Mouse (Mus musculus) neural tube, embryonic 14.5 days (tissue): ENCODE measurements around the gene Siah3. TPM values are rescaled to one million over a fixed set of nuclear protein-coding genes. Genes with fewer than 3 reads are reported as not detected.

Experiments
- ATAC-seq: fragments of 200-750 bp; cut with Nextera tagmentation; 2 replicates; pipeline ENCODE4 v1.8.0; 2017; ENCODE audit warnings: low read depth, mild to moderate bottlenecking, moderate TSS enrichment, moderate library complexity
- H3K27ac ChIP-seq: fragments of 300-500 bp; sonication (generic); 2 replicates; pipeline ENCODE4 v1.5.1; 2014; ENCODE audit warnings: low read depth, mild to moderate bottlenecking, control low read depth, low read length, moderate library complexity, mixed read lengths
- H3K27me3 ChIP-seq: fragments of 300-500 bp; sonication (generic); 2 replicates; pipeline ENCODE4 v1.6.1; 2014; ENCODE audit warnings: low read length; ENCODE audit not compliant: control insufficient read depth, insufficient read depth
- H3K36me3 ChIP-seq: fragments of 300-500 bp; sonication (generic); 2 replicates; pipeline ENCODE4 v1.6.1; 2014; ENCODE audit warnings: low read length, mixed read lengths; ENCODE audit not compliant: control insufficient read depth, insufficient read depth
- H3K4me1 ChIP-seq: fragments of 300-500 bp; sonication (generic); 2 replicates; pipeline ENCODE4 v1.6.1; 2014; ENCODE audit warnings: low read length; ENCODE audit not compliant: control insufficient read depth, insufficient read depth
- H3K4me2 ChIP-seq: fragments of 300-500 bp; sonication (generic); 2 replicates; pipeline ENCODE4 v1.6.1; 2014; ENCODE audit warnings: mild to moderate bottlenecking, low read depth, low read length, control low read depth
- H3K4me3 ChIP-seq: fragments of 300-500 bp; sonication (generic); 2 replicates; pipeline ENCODE4 v1.5.1; 2014; ENCODE audit warnings: low read depth, low read length, control low read depth, mixed read lengths
- H3K9ac ChIP-seq: fragments of 300-500 bp; sonication (generic); replicated peaks from 2 replicates; pipeline ENCODE4 v1.6.1; 2014; ENCODE audit warnings: low read depth, mild to moderate bottlenecking, control low read depth, low read length, mixed read lengths
- H3K9me3 ChIP-seq: fragments of 300-500 bp; sonication (generic); 2 replicates; pipeline ENCODE4 v1.6.1; 2016; ENCODE audit warnings: low read length; ENCODE audit not compliant: control insufficient read depth
- WGBS: fragments of 180-500 bp; shearing (Covaris S2); extraction: QIAGEN DNeasy Blood & Tissue Kit; methylation state at CpG from one replicate; pipeline ENCODE4 v1.1.7; 2014; 5-methylcytosine and 5-hydroxymethylcytosine counted together
- polyA plus RNA-seq: library from polyadenylated mRNA; unstranded; fragments of >200 nt; fragmentation: Nextera tagmentation; extraction: Ambion mirVana; gene quantifications from 2 replicates; pipeline ENCODE4 v1.2.1, GENCODE M21; 2014

Gene Siah3
- polyA plus RNA-seq = 11.1 and 11.8 TPM in 2 replicates

DNA sequence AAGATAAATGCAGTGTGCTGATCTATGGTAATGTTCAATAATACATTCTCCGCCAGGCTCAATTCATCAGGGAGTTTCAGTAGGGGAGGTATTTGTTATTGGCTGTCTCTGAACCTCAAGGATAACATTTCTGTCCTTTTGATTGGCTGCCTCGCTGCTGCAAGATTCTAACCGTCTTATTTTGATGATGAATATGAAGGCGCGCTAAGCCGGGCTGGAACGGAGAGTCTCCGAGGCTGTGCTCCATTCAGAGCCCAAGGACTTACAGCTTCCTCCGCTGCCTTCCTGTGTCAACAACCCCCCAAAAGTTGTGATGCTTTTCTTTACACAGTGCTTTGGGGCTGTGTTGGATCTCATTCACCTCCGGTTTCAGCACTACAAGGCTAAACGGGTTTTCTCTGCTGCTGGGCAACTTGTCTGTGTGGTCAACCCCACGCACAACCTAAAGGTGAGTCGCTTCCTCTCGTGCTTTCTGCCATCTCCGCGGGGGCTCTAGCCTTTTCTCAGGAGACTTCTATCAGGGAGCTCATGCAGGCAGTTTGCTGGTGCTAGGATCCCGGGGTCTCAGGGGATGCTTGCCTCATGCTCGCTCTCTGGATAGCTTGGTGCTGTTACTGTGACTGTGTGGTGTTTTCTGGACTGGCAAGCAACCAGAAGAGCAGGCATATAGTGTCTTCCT, at the start of gene Siah3:
Gene Siah3, plus strand, starts transcription at position 240 of the 679 bp plus-strand sequence.
- Histone ChIP-seq H3K36me3 (no peaks in the 10 kb centered on the region), H3K27ac (peak within 1 kb of the TSS; percentile 80), H3K27me3 (no peaks in the 10 kb centered on the region), H3K4me2 (peak within 1 kb of the TSS; percentile 63), H3K9ac (peak within 1 kb of the TSS; percentile 67), H3K4me1 (peaks cover 24% of the 10 kb centered on the region), H3K4me3 (peak within 1 kb of the TSS; percentile 49), H3K9me3 (no peaks in the 10 kb centered on the region)
- ATAC-seq = peak; percentile 46
- WGBS = 7% methylated on average over 18 of the region's 18 CpGs

DNA sequence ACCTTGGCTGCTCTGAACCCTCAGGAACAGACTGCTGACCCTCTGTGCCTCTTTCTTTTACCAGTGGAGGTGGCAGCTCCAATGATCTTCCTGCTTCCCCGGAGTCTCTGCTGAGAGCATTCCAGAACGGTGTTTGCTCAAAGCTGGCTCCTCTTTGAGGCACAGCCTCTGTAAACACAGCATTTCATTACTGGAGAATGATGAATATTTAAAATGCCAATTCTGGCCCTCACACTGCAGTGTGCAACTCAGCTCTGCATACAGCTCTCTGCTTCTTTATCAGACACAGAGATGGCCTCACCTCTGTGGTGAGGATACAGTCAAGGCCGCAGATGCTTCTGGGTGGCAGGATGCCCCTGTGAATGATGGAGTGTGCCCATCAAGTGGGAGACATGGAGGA, 46.0 kb upstream of the Siah3 start:
- no peak for ATAC-seq
- no peak overlapping the region for H3K27ac ChIP-seq
- WGBS = 78% methylated on average over 3 of the region's 3 CpGs

DNA sequence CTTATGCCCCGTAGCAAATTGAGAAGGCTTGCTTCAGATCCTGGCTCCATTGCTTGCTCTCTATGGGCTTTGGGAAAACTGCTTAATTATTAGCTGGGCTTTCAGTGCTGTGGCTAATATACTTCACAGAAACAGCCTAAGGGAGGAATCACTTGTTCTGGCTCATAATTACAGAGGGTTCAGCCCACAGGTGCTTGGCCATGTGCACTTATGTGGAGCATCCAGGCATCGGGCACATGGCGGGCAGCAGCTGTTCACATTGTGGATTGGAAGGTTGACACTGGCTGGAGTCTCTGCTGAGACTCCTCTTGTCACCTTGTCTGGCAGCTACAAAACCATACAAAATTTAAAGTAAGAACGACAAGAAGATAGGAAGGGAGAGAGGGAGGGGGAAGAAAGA, 45.4 kb upstream of the Siah3 start:
- Histone ChIP-seq H3K36me3 (no peaks in the 10 kb centered on the region), H3K9me3 (no peaks in the 10 kb centered on the region), H3K27me3 (no peaks in the 10 kb centered on the region), H3K9ac (no peak overlapping the region), H3K4me1 (no peaks in the 10 kb centered on the region), H3K27ac (no peak overlapping the region), H3K4me2 (no peak overlapping the region), H3K4me3 (no peak overlapping the region)
- no peak for ATAC-seq
- 78% methylated on average over 4 of the region's 4 CpGs for WGBS

More for the DNA sequence above, 46.0 kb upstream of the Siah3 start:
- Histone ChIP-seq H3K4me3 (no peak overlapping the region), H3K9me3 (no peaks in the 10 kb centered on the region), H3K27me3 (no peaks in the 10 kb centered on the region), H3K4me2 (no peak overlapping the region), H3K9ac (no peak overlapping the region), H3K4me1 (no peaks in the 10 kb centered on the region), H3K36me3 (no peaks in the 10 kb centered on the region)

DNA sequence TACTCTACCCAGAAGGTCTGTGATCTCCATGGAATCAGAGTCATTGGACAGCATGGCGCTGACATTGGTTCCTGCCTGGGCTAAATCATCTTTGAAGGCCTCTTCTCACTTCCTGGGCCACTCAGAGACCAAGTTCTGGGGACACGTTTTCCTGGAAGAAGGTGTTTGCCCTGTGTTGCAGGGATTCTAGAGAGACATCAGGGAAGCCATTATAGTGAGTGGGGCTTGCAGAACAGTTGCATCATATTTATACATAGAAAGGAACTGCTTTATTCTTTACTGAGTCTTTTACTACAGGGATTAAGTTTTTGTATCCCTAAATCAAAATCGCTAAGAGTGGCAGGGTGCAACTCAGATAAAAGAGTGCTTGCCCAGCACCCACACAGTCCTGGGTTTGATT, 37.1 kb upstream of the Siah3 start:
- ATAC-seq = no peak
- H3K9ac ChIP-seq = no peak overlapping the region
- H3K4me3 ChIP-seq = no peak overlapping the region
- 84% methylated on average over 3 of the region's 3 CpGs for WGBS
- H3K27ac ChIP-seq = no peak overlapping the region
- H3K4me2 ChIP-seq = no peak overlapping the region
- no peaks in the 10 kb centered on the region for H3K36me3 ChIP-seq
- no peaks in the 10 kb centered on the region for H3K9me3 ChIP-seq
- H3K27me3 ChIP-seq = no peaks in the 10 kb centered on the region
- H3K4me1 ChIP-seq = no peaks in the 10 kb centered on the region

DNA sequence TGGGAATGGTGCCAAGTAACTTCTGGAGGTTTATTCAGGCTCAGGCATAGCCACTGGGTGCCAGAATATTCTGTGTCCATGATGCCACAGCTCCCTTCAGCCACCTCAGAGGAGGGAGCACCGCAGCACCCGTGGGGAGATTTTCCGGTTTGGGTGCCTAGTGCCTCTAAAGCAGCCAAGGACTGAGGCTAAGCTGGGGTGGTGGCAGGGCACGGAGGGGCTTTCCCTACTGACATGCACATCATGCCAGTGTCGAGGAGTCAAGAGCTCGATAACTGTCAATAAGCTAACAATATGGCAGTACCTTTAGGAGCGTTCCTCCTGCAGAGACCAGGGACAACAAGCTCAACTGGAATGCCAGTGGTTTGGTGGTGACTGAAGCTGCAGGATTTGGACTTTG, 35.9 kb upstream of the Siah3 start:
- Histone ChIP-seq H3K4me3 (no peak overlapping the region), H3K9ac (no peak overlapping the region), H3K27ac (no peak overlapping the region), H3K4me2 (no peak overlapping the region), H3K36me3 (no peaks in the 10 kb centered on the region), H3K4me1 (no peaks in the 10 kb centered on the region), H3K9me3 (no peaks in the 10 kb centered on the region), H3K27me3 (no peaks in the 10 kb centered on the region)
- WGBS = 94% methylated on average over 7 of the region's 7 CpGs
- no peak for ATAC-seq

DNA sequence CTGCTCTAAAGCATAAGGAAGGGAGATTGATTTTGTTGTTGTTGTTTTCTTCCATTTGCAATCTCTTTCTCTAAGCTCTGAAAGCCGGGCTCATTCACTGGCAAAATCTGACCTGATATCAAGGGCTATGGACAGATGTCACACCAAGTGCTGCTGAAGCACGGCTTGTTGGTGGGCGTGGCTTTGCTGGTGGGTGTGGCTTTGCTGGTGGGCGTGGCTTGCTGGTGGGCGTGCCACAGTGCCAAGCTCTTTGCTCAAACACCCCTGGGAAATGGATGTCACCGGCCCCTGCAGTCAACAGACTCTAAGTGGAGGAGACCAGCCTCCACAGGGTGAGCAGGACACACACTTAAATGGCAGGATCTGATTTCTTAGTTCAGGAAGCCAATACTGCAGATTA, 35.0 kb upstream of the Siah3 start:
- Histone ChIP-seq H3K4me3 (no peak overlapping the region), H3K4me1 (no peaks in the 10 kb centered on the region), H3K4me2 (no peak overlapping the region), H3K9ac (no peak overlapping the region), H3K27me3 (no peaks in the 10 kb centered on the region), H3K27ac (no peak overlapping the region), H3K36me3 (no peaks in the 10 kb centered on the region), H3K9me3 (no peaks in the 10 kb centered on the region)
- no peak for ATAC-seq
- WGBS = 70% methylated on average over 6 of the region's 6 CpGs

DNA sequence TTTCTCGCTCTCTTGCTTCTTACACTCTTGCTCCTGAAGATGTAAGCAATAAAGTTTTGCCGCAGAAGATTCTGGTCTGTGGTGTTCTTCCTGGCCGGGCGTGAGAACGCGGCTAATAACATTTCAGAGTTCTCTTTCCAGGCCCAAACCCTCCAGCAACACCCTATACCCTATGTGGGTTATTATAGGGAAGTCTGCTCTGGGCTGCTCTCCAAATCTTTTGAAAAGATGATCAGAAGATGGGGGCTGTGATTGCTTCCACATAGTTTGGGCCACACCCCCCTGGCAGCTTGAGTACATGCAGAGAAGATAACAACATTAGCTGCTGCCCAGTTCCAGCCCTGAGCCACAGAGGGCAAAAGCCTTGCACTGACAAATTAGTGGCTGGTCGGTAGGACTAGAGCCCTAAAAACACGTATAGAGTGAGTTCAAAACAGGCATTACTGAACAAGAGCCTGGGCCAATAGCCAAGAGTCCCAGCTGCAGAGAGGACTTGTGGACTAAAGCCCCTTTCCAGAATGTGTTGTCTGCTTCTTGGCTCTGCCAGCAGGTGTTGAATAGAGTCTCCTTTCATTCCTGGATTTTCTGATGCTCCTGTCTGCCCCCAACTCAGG, 24.5 kb upstream of the Siah3 start:
- H3K36me3 ChIP-seq = no peaks in the 10 kb centered on the region
- H3K4me2 ChIP-seq = no peak overlapping the region
- no peaks in the 10 kb centered on the region for H3K4me1 ChIP-seq
- no peak overlapping the region for H3K27ac ChIP-seq
- WGBS = 89% methylated on average over 7 of the region's 8 CpGs
- no peaks in the 10 kb centered on the region for H3K9me3 ChIP-seq
- peak; percentile 51; the same call in 1 of the 2 replicates for ATAC-seq
- H3K9ac ChIP-seq = no peak overlapping the region
- H3K4me3 ChIP-seq = no peak overlapping the region
- H3K27me3 ChIP-seq = no peaks in the 10 kb centered on the region

DNA sequence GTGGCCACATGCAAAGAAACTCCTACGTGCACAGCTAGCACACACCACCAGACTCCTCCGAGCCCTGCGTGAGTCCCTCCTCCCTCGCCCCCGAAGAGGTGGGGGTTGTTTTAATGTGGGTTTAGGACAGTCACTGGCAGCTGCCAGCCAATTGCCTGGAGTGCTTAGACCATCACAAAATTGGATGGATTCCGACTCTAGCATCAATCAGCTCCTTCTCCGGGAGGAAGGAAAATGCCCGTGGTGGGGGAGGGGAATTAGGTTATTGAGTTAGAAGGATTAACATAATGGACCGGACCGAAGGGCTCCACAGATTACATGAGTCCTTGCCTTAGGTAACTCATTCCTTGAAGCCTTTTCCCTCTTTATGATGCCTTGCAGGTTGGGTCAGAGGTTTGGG, 22.9 kb upstream of the Siah3 start:
- 49% methylated on average over 10 of the region's 10 CpGs for WGBS
- no peak overlapping the region for H3K9ac ChIP-seq
- H3K4me2 ChIP-seq = no peak overlapping the region
- no peaks in the 10 kb centered on the region for H3K27me3 ChIP-seq
- H3K27ac ChIP-seq = no peak overlapping the region
- ATAC-seq = peak; percentile 54; the same call in 1 of the 2 replicates
- H3K36me3 ChIP-seq = no peaks in the 10 kb centered on the region
- no peaks in the 10 kb centered on the region for H3K9me3 ChIP-seq
- no peak overlapping the region for H3K4me3 ChIP-seq
- H3K4me1 ChIP-seq = no peaks in the 10 kb centered on the region

DNA sequence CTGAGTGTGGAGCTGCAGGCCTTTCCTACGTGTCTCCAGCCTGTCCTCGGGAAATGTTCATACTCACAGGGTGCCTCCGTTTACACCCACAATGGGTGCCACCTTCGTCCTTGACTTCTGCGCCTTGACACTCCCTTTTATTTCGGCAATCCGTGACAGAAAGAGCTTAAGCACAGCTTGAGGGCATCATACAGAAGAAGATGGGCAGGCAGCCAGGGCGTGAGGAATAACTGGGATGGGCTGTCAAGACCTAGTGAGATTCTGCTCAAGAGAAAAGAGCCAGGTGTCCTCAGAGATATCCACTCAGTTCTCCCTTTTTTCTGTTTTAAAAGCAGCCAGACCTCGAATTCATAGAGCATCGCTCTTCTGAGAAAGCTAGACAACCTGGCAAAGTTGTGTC, 21.2 kb upstream of the Siah3 start:
- 73% methylated on average over 10 of the region's 10 CpGs for WGBS
- H3K36me3 ChIP-seq = no peaks in the 10 kb centered on the region
- no peak for ATAC-seq

More for the DNA sequence above, 21.2 kb upstream of the Siah3 start:
- no peaks in the 10 kb centered on the region for H3K9me3 ChIP-seq
- H3K4me3 ChIP-seq = no peak overlapping the region
- no peak overlapping the region for H3K27ac ChIP-seq
- H3K4me1 ChIP-seq = no peaks in the 10 kb centered on the region
- H3K4me2 ChIP-seq = no peak overlapping the region
- H3K9ac ChIP-seq = no peak overlapping the region
- H3K27me3 ChIP-seq = no peaks in the 10 kb centered on the region
